Mouse (Mus musculus) stomach, postnatal 0 days (tissue): ENCODE measurements around the gene Olfr704. TPM values are rescaled to one million over a fixed set of nuclear protein-coding genes. Genes with fewer than 3 reads are reported as not detected.
"Not testable (repeated sequence)": the region's sequence is repeated elsewhere in the genome, so short reads cannot be mapped to it uniquely, and the experiment has no call there.

Source experiments
- ATAC-seq: fragments of 200-750 bp; cut with Nextera tagmentation; 2 replicates; pipeline ENCODE4 v1.8.0; 2017; ENCODE audit not compliant: low FRiP score, low TSS enrichment
- DNase-seq: peaks from one replicate; pipeline ENCODE4 v3.0.0-alpha.2; 2016; ENCODE audit warnings: low spot score
- H3K27ac ChIP-seq: fragments of 300-500 bp; sonication (generic); replicated peaks from 2 replicates; pipeline ENCODE4 v1.5.1; 2014; ENCODE audit warnings: mild to moderate bottlenecking, control low read depth
- H3K27me3 ChIP-seq: fragments of 300-500 bp; sonication (generic); 2 replicates; pipeline ENCODE4 v1.6.1; 2014; ENCODE audit warnings: low read length; ENCODE audit not compliant: control insufficient read depth, insufficient read depth
- H3K36me3 ChIP-seq: fragments of 300-500 bp; sonication (generic); 2 replicates; pipeline ENCODE4 v1.6.1; 2014; ENCODE audit warnings: low read length, mixed read lengths; ENCODE audit not compliant: control insufficient read depth, insufficient read depth
- H3K4me1 ChIP-seq: fragments of 300-500 bp; sonication (generic); replicated peaks from 2 replicates; pipeline ENCODE4 v1.6.1; 2014; ENCODE audit warnings: antibody characterized with exemption; ENCODE audit not compliant: control insufficient read depth, insufficient read depth
- H3K4me2 ChIP-seq: fragments of 300-500 bp; sonication (generic); replicated peaks from 2 replicates; pipeline ENCODE4 v1.6.1; 2014; ENCODE audit warnings: low read depth, mild to moderate bottlenecking, control low read depth, moderate library complexity
- H3K4me3 ChIP-seq: fragments of 300-500 bp; sonication (generic); 2 replicates; pipeline ENCODE4 v1.5.1; 2014; ENCODE audit warnings: low read depth, low read length, control low read depth
- H3K9ac ChIP-seq: fragments of 300-500 bp; sonication (generic); 2 replicates; pipeline ENCODE4 v1.6.1; 2014; ENCODE audit warnings: mild to moderate bottlenecking, low read length, control low read depth, mixed read lengths
- H3K9me3 ChIP-seq: fragments of 300-500 bp; sonication (generic); 2 replicates; pipeline ENCODE4 v1.6.1; 2016; ENCODE audit warnings: low read length; ENCODE audit not compliant: control insufficient read depth
- CTCF ChIP-seq: IDR thresholded peaks from 2 replicates; pipeline ENCODE4 v1.5.1; 2016; ENCODE audit warnings: antibody characterized with exemption, low read depth, mild to moderate bottlenecking, moderate library complexity
- EP300 ChIP-seq: optimal IDR thresholded peaks from 2 replicates; pipeline ENCODE3; 2016; ENCODE audit warnings: antibody characterized with exemption
- WGBS: fragments of 180-500 bp; shearing (Covaris S2); extraction: QIAGEN DNeasy Blood & Tissue Kit; methylation state at CpG from one replicate; pipeline ENCODE4 v1.1.7; 2014; 5-methylcytosine and 5-hydroxymethylcytosine counted together
- polyA plus RNA-seq: library from polyadenylated mRNA; unstranded; fragments of >200 nt; fragmentation: Nextera tagmentation; extraction: Ambion mirVana; gene quantifications from 2 replicates; pipeline ENCODE4 v1.2.1, GENCODE M21; 2015

Gene Olfr704
- polyA plus RNA-seq, 1 experiment from 2014 or later: not detected

DNA sequence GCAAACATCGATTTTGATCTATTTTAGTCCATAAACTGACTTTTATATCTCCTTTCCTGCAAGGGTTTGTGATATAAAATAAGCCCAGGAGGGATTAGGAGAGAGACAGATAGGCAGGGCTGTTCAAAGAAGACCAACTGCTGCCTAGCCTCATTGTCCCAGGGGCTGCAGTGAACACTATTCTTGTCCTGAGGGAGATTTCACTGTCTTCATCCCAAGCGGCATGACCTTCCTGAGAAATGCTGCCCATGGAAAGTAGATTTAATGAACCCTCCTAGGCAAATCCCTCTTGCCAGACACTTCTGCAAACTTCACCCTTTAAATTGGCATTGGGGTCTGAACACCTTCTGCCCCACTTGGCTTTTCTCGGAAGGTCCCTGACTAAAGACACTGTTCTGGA, 13.8 kb downstream of the Olfr704 start, which contains the start of gene Olfr705:
Gene Olfr705, minus strand, starts transcription at position 101 of the 400 bp plus-strand sequence.
- H3K36me3 ChIP-seq: no peaks in the 10 kb centered on the region
- TF ChIP-seq EP300 (no peak), CTCF (no peak)

DNA sequence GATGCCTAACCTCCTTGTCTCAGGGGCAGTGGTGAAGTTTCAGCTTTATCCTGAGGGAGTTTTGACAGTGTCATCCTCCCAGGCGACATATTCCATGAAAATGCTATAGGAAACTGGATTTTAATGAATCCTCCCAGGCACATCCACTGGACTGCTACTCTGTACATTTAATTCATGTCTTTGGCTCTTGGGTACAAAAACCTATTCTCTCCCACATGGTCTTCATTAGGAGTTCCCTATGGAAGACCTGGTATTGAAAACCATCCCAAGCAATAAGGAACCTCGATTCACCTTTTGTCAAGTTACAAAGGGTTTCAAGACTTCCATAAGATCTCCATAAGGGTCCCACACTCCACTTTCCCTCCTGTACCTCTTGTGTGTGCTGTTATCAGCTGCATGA, 25.1 kb downstream of the Olfr704 start, which contains the start of gene Olfr706:
Gene Olfr706, minus strand, starts transcription at position 101 of the 400 bp plus-strand sequence.
- 85% methylated on average over 2 of the region's 2 CpGs for WGBS

More for the DNA sequence above, 13.8 kb downstream of the Olfr704 start, which contains the start of gene Olfr705:
- Histone ChIP-seq H3K27me3 (no peaks in the 10 kb centered on the region), H3K4me1 (no peaks in the 10 kb centered on the region), H3K4me3 (no peak within 1 kb of the TSS), H3K9ac (no peak within 1 kb of the TSS), H3K27ac (no peak within 1 kb of the TSS), H3K4me2 (no peak within 1 kb of the TSS), H3K9me3 (no peaks in the 10 kb centered on the region)
- WGBS: 82% methylated on average over 3 of the region's 3 CpGs
- DNase-seq (no peak), ATAC-seq (no peak)

GRCm38 (mm10) chr7:106901141-106901540, 38.2 kb downstream of the Olfr704 start, which contains the start of gene Olfr707:
Olfr707 (minus strand) TSS chr7:106901241.
- WGBS: 87% methylated on average over 3 of the region's 3 CpGs
- H3K36me3 ChIP-seq, H3K4me3 ChIP-seq, H3K9ac ChIP-seq, H3K4me2 ChIP-seq, H3K27ac ChIP-seq, DNase-seq, ATAC-seq, H3K4me1 ChIP-seq, H3K9me3 ChIP-seq, H3K27me3 ChIP-seq: not testable (repeated sequence)

More for the DNA sequence above, 25.1 kb downstream of the Olfr704 start, which contains the start of gene Olfr706:
- H3K27me3 ChIP-seq: no peaks in the 10 kb centered on the region
- H3K4me2 ChIP-seq: no peak within 1 kb of the TSS
- no peak within 1 kb of the TSS for H3K9ac ChIP-seq
- no peaks in the 10 kb centered on the region for H3K4me1 ChIP-seq
- no peak for DNase-seq
- no peaks in the 10 kb centered on the region for H3K9me3 ChIP-seq
- TF ChIP-seq EP300: no peak
- TF ChIP-seq CTCF: no peak
- no peak within 1 kb of the TSS for H3K4me3 ChIP-seq
- ATAC-seq: no peak
- H3K27ac ChIP-seq: no peak within 1 kb of the TSS
- H3K36me3 ChIP-seq: no peaks in the 10 kb centered on the region

DNA sequence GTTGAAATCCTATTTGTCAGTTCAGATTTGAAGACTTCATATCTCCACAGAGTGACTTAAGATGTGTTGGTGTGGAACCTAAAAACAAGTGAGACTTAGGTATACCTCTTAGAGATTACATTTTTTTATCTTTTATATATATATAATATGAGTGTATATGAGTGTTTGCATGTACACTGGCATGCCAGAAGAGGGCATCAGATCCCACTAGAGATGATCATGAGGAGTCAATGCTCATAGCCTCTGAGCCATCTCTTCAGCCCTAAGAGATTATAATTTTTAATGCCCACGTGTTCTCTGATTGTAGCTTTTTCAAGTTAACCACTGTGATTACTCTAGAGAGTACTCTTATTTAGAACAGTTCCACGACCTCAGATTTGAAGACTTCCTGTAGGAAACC, 44.7 kb downstream of the Olfr704 start, which contains the start of gene Olfr1532-ps1:
Gene Olfr1532-ps1, plus strand, starts transcription at position 326 of the 400 bp plus-strand sequence.
- ATAC-seq (no peak), DNase-seq (no peak)
- Histone ChIP-seq H3K36me3 (no peaks in the 10 kb centered on the region), H3K4me1 (no peaks in the 10 kb centered on the region), H3K9me3 (no peaks in the 10 kb centered on the region), H3K9ac (no peak within 1 kb of the TSS), H3K4me3 (no peak within 1 kb of the TSS), H3K27ac (no peak within 1 kb of the TSS), H3K4me2 (no peak within 1 kb of the TSS), H3K27me3 (no peaks in the 10 kb centered on the region)
- 61% methylated on average over 2 of the region's 2 CpGs for WGBS
- TF ChIP-seq EP300 (no peak), CTCF (no peak)

Other genes starting within 250 kb of the Olfr704 start
- not detected in 2 replicates for gene Olfr693, start 182.6 kb upstream of the Olfr704 start, polyA plus RNA-seq
- gene Olfr694, start 171.4 kb upstream of the Olfr704 start, polyA plus RNA-seq: not detected in 2 replicates
- not detected in 2 replicates for gene Olfr695, start 146.8 kb upstream of the Olfr704 start, polyA plus RNA-seq
- not detected in 2 replicates for gene Olfr697, start 120.7 kb upstream of the Olfr704 start, polyA plus RNA-seq
- not detected in 2 replicates for gene Olfr698, start 107.8 kb upstream of the Olfr704 start, polyA plus RNA-seq
- gene Olfr699, start 70.0 kb upstream of the Olfr704 start, polyA plus RNA-seq: not detected in 2 replicates
- not detected in 2 replicates for gene Olfr700, start 54.4 kb upstream of the Olfr704 start, polyA plus RNA-seq
- not detected in 2 replicates for gene Olfr701, start 49.1 kb upstream of the Olfr704 start, polyA plus RNA-seq
- not detected in 2 replicates for gene Olfr702, start 29.3 kb upstream of the Olfr704 start, polyA plus RNA-seq
- gene Olfr703, start 19.8 kb upstream of the Olfr704 start, polyA plus RNA-seq: not detected in 2 replicates
- not detected in 2 replicates for gene Olfr705, start 13.7 kb downstream of the Olfr704 start, polyA plus RNA-seq
- gene Olfr706, start 25.0 kb downstream of the Olfr704 start, polyA plus RNA-seq: not detected in 2 replicates
- gene Olfr707, start 38.1 kb downstream of the Olfr704 start, polyA plus RNA-seq: not detected in 2 replicates
- not detected in 2 replicates for gene Olfr1532-ps1, start 44.8 kb downstream of the Olfr704 start, polyA plus RNA-seq
- not detected in 2 replicates for gene Olfr709-ps1, start 69.0 kb downstream of the Olfr704 start, polyA plus RNA-seq
- 0.07 TPM in 1 of 2 replicates, not detected in the other for gene Olfr710, start 85.1 kb downstream of the Olfr704 start, polyA plus RNA-seq
- not detected in 2 replicates for gene Olfr6, start 100.8 kb downstream of the Olfr704 start, polyA plus RNA-seq
- gene Olfr711, start 112.3 kb downstream of the Olfr704 start, polyA plus RNA-seq: not detected in 2 replicates
- not detected in 2 replicates for gene Olfr2, start 142.9 kb downstream of the Olfr704 start, polyA plus RNA-seq
- gene Olfr713, start 168.0 kb downstream of the Olfr704 start, polyA plus RNA-seq: not detected in 2 replicates
- not detected in 2 replicates for gene Olfr714, start 207.8 kb downstream of the Olfr704 start, polyA plus RNA-seq
- gene Olfr17, start 230.0 kb downstream of the Olfr704 start, polyA plus RNA-seq: not detected in 2 replicates
- gene Olfr715b, start 247.2 kb downstream of the Olfr704 start, polyA plus RNA-seq: not detected in 2 replicates